Mouse (Mus musculus) forebrain, embryonic 13.5 days (tissue): ENCODE data around the gene 4931428L18Rik. TPM values are rescaled to one million over a fixed set of nuclear protein-coding genes. Genes with fewer than 3 reads are reported as not detected.

Source experiments
- ATAC-seq: fragments of 200-750 bp; cut with Nextera tagmentation; 2 replicates; pipeline ENCODE4 v1.8.0; 2017
- H3K27ac ChIP-seq: fragments of 300-500 bp; sonication (generic); 2 replicates; pipeline ENCODE4 v1.5.1; 2015; ENCODE audit warnings: inconsistent platforms, mild to moderate bottlenecking, moderate library complexity
- H3K27me3 ChIP-seq: fragments of 300-500 bp; sonication (generic); 2 replicates; pipeline ENCODE4 v1.6.1; 2015; ENCODE audit warnings: mild to moderate bottlenecking, inconsistent platforms
- H3K36me3 ChIP-seq: fragments of 300-500 bp; sonication (generic); 2 replicates; pipeline ENCODE4 v1.6.1; 2015; ENCODE audit warnings: mild to moderate bottlenecking, inconsistent platforms; ENCODE audit not compliant: poor library complexity, severe bottlenecking
- H3K4me1 ChIP-seq: fragments of 300-500 bp; sonication (generic); 2 replicates; pipeline ENCODE4 v1.6.1; 2015; ENCODE audit warnings: inconsistent platforms
- H3K4me2 ChIP-seq: fragments of 300-500 bp; sonication (generic); 2 replicates; pipeline ENCODE4 v1.6.1; 2015; ENCODE audit warnings: inconsistent platforms, mild to moderate bottlenecking, moderate library complexity
- H3K4me3 ChIP-seq: fragments of 300-500 bp; sonication (generic); 2 replicates; pipeline ENCODE4 v1.5.1; 2015; ENCODE audit warnings: mild to moderate bottlenecking, inconsistent platforms
- H3K9ac ChIP-seq: fragments of 300-500 bp; sonication (generic); 2 replicates; pipeline ENCODE4 v1.6.1; 2015; ENCODE audit warnings: mild to moderate bottlenecking, inconsistent platforms
- H3K9me3 ChIP-seq: fragments of 300-500 bp; sonication (generic); replicated peaks from 2 replicates; pipeline ENCODE4 v1.6.1; 2016; ENCODE audit warnings: inconsistent platforms
- WGBS: fragments of 180-500 bp; shearing (Covaris S2); methylation state at CpG from one replicate; pipeline ENCODE4 v1.1.7; 2015; 5-methylcytosine and 5-hydroxymethylcytosine counted together
- polyA plus RNA-seq: library from polyadenylated mRNA; unstranded; fragments of >200 nt; fragmentation: Nextera tagmentation; extraction: Ambion mirVana; gene quantifications from 2 replicates; pipeline ENCODE4 v1.2.1, GENCODE M21; 2015

The 4931428L18Rik gene
- polyA plus RNA-seq = not detected in 2 replicates

GRCm38 (mm10) chr1:31222564-31222963 is at the start of gene 4931428L18Rik, which contains the start of gene Pih1d3:
Gene 4931428L18Rik, minus strand, starts transcription at chr1:31222684.
Gene Pih1d3, plus strand, starts transcription at chr1:31222838.
- no peak within 1 kb of the TSS for H3K27ac ChIP-seq
- H3K9ac ChIP-seq = no peak within 1 kb of the TSS
- no peaks in the 10 kb centered on the region for H3K9me3 ChIP-seq
- H3K4me3 ChIP-seq = no peak within 1 kb of the TSS
- WGBS = 90% methylated on average over 7 of the region's 7 CpGs
- H3K4me2 ChIP-seq = no peak within 1 kb of the TSS
- H3K36me3 ChIP-seq = no peaks in the 10 kb centered on the region
- no peaks in the 10 kb centered on the region for H3K4me1 ChIP-seq
- no peak for ATAC-seq
- 0 out of 2 replicates have a peak, but pooled peaks cover 2% of the 10 kb centered on the region for H3K27me3 ChIP-seq

GRCm38 (mm10) chr1:31260218-31260923 is 37.9 kb upstream of the 4931428L18Rik start:
- Histone ChIP-seq H3K36me3 (no peaks in the 10 kb centered on the region), H3K9me3 (no peaks in the 10 kb centered on the region)
- WGBS = 74% methylated on average over 10 of the region's 10 CpGs

GRCm38 (mm10) chr1:31233319-31234036 is 11.0 kb upstream of the 4931428L18Rik start:
- ATAC-seq = peak; percentile 96
- Histone ChIP-seq H3K27me3 (peaks cover 58% of the 10 kb centered on the region), H3K27ac (no peak overlapping the region), H3K9me3 (no peaks in the 10 kb centered on the region), H3K4me3 (no peak overlapping the region), H3K4me1 (peaks cover 8% of the 10 kb centered on the region), H3K9ac (no peak overlapping the region), H3K4me2 (no peak overlapping the region), H3K36me3 (no peaks in the 10 kb centered on the region)

More at GRCm38 (mm10) chr1:31260218-31260923, 37.9 kb upstream of the 4931428L18Rik start:
- H3K27ac ChIP-seq = no peak overlapping the region
- H3K4me3 ChIP-seq = no peak overlapping the region
- H3K27me3 ChIP-seq = no peaks in the 10 kb centered on the region
- no peaks in the 10 kb centered on the region for H3K4me1 ChIP-seq
- no peak overlapping the region for H3K4me2 ChIP-seq
- H3K9ac ChIP-seq = no peak overlapping the region
- ATAC-seq = no peak

GRCm38 (mm10) chr1:31220599-31221250 is 1.8 kb downstream of the 4931428L18Rik start:
- Histone ChIP-seq H3K4me2 (no peak overlapping the region), H3K27me3 (no peaks in the 10 kb centered on the region), H3K9ac (no peak overlapping the region), H3K36me3 (no peaks in the 10 kb centered on the region), H3K9me3 (no peaks in the 10 kb centered on the region), H3K27ac (no peak overlapping the region), H3K4me1 (no peaks in the 10 kb centered on the region), H3K4me3 (no peak overlapping the region)
- WGBS = 96% methylated on average over 4 of the region's 4 CpGs
- ATAC-seq = no peak

GRCm38 (mm10) chr1:31214831-31215230 is 7.7 kb downstream of the 4931428L18Rik start:
- no peak for ATAC-seq

DNA sequence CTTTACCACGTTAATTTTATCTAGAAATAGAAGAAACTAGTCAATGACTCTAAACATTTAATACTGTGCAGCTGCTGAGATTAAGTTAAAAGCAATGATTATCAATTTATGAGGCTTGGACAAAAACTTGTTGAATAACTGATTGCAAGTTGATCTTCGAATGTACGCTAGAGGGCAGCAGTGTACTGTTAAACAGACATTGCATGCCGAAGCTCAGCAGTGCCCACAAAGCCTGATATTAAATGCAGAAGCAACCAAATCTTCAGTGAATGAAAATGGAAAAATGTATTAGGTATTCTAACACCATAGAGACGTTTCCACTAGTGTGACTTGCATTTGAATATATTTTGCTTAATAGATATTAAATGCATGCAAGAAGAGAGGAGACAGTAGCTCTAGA is 12.3 kb downstream of the 4931428L18Rik start:
- WGBS = under 1% methylated on average over 5 of the region's 5 CpGs
- no peaks in the 10 kb centered on the region for H3K9me3 ChIP-seq
- no peaks in the 10 kb centered on the region for H3K27me3 ChIP-seq
- no peaks in the 10 kb centered on the region for H3K4me1 ChIP-seq
- H3K4me3 ChIP-seq = no peak overlapping the region
- no peak overlapping the region for H3K27ac ChIP-seq
- H3K4me2 ChIP-seq = no peak overlapping the region
- ATAC-seq = peak; percentile 85
- H3K36me3 ChIP-seq = no peaks in the 10 kb centered on the region
- H3K9ac ChIP-seq = no peak overlapping the region

More at GRCm38 (mm10) chr1:31214831-31215230, 7.7 kb downstream of the 4931428L18Rik start:
- Histone ChIP-seq H3K4me2 (no peak overlapping the region), H3K27me3 (no peaks in the 10 kb centered on the region), H3K4me3 (no peak overlapping the region), H3K9ac (no peak overlapping the region), H3K27ac (no peak overlapping the region), H3K9me3 (no peaks in the 10 kb centered on the region), H3K4me1 (no peaks in the 10 kb centered on the region), H3K36me3 (no peaks in the 10 kb centered on the region)
- WGBS = 88% methylated on average over 1 of the region's 1 CpGs

GRCm38 (mm10) chr1:31205770-31206169 is 16.7 kb downstream of the 4931428L18Rik start:
- H3K36me3 ChIP-seq = no peaks in the 10 kb centered on the region
- H3K4me1 ChIP-seq = no peaks in the 10 kb centered on the region
- H3K9ac ChIP-seq = no peak overlapping the region
- H3K4me3 ChIP-seq = no peak overlapping the region
- no peak overlapping the region for H3K27ac ChIP-seq
- no peak overlapping the region for H3K4me2 ChIP-seq
- 68% methylated on average over 3 of the region's 3 CpGs for WGBS
- no peaks in the 10 kb centered on the region for H3K27me3 ChIP-seq
- no peaks in the 10 kb centered on the region for H3K9me3 ChIP-seq
- ATAC-seq = no peak

- Histone ChIP-seq H3K4me3 (no peak overlapping the region), H3K36me3 (no peaks in the 10 kb centered on the region), H3K27ac (no peak overlapping the region), H3K27me3 (no peaks in the 10 kb centered on the region), H3K9me3 (no peaks in the 10 kb centered on the region), H3K4me1 (no peaks in the 10 kb centered on the region), H3K9ac (no peak overlapping the region), H3K4me2 (no peak overlapping the region)
- 68% methylated on average over 7 of the region's 7 CpGs for WGBS
- no peak; the same call in 1 of the 2 replicates for ATAC-seq
Measured at GRCm38 (mm10) chr1:31205346-31205745, 17.1 kb downstream of the 4931428L18Rik start.

DNA sequence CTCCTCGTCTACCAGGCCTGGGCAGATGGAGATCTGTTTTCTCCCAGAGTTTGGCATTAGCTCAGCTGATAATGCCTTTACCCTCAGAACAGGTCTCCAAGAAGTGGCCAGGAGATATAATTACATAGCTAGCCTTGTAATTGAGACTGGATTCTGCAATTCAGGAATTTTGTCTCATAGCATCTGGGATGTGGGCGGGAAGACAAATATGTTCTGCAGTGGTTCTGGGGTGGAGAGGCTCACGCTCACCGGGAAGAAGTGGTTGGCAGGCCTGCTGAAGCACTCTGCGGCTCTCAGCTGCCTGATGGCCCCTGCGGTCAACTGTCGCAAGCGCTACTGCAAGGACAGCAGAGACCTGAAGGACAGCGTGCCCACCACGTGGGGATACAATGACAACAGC is 18.7 kb downstream of the 4931428L18Rik start:
- Histone ChIP-seq H3K27me3 (no peaks in the 10 kb centered on the region), H3K4me3 (no peak overlapping the region), H3K36me3 (no peaks in the 10 kb centered on the region), H3K4me1 (no peaks in the 10 kb centered on the region), H3K27ac (no peak overlapping the region), H3K4me2 (no peak overlapping the region), H3K9ac (no peak overlapping the region), H3K9me3 (no peaks in the 10 kb centered on the region)
- ATAC-seq = no peak
- WGBS = 93% methylated on average over 10 of the region's 10 CpGs

- no peak overlapping the region for H3K4me3 ChIP-seq
- 90% methylated on average over 3 of the region's 3 CpGs for WGBS
- H3K27me3 ChIP-seq = no peaks in the 10 kb centered on the region
- no peak for ATAC-seq
- no peak overlapping the region for H3K9ac ChIP-seq
- no peaks in the 10 kb centered on the region for H3K9me3 ChIP-seq
- H3K4me1 ChIP-seq = no peaks in the 10 kb centered on the region
- no peaks in the 10 kb centered on the region for H3K36me3 ChIP-seq
- no peak overlapping the region for H3K27ac ChIP-seq
- H3K4me2 ChIP-seq = no peak overlapping the region
Measured at GRCm38 (mm10) chr1:31196959-31197358, 25.5 kb downstream of the 4931428L18Rik start.

GRCm38 (mm10) chr1:31195633-31196032 is 26.9 kb downstream of the 4931428L18Rik start:
- no peaks in the 10 kb centered on the region for H3K9me3 ChIP-seq
- ATAC-seq = no peak
- no peaks in the 10 kb centered on the region for H3K4me1 ChIP-seq
- H3K4me3 ChIP-seq = no peak overlapping the region
- no peak overlapping the region for H3K9ac ChIP-seq
- H3K27me3 ChIP-seq = no peaks in the 10 kb centered on the region
- H3K36me3 ChIP-seq = no peaks in the 10 kb centered on the region
- H3K27ac ChIP-seq = no peak overlapping the region
- H3K4me2 ChIP-seq = no peak overlapping the region
- WGBS = 82% methylated on average over 1 of the region's 1 CpGs

DNA sequence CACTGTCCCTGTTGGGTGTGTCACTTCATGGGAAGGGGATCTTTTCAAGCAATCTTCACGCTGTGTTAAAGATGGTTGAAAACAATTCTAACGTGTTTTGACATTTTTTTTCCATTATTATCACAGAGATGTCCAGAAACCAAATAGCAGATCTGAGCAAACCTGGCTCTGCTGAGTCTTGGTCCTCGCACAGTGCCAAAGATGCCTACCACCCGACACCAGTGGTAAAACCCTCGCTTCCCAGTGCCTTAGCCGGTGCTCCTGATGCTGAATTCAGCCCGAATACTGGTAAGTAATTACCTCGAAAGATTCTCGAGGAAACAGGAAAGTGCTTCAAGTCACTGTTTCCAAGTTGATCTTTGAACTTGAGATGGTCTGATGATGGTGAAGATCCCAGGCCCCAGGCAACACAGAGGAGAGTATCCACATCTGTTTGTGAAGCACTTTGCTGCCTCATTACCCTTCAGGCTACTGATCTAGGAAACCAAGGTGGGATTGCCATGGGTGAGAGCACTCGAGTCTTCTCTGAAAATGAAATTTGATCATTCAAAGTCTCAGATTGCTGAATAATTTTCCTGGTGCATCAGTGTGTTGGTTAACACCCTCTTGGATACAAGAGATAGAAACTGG is 32.1 kb downstream of the 4931428L18Rik start:
- no peaks in the 10 kb centered on the region for H3K27me3 ChIP-seq
- no peak overlapping the region for H3K4me2 ChIP-seq
- ATAC-seq = no peak
- no peak overlapping the region for H3K4me3 ChIP-seq
- WGBS = 87% methylated on average over 10 of the region's 10 CpGs
- H3K9ac ChIP-seq = no peak overlapping the region
- H3K4me1 ChIP-seq = no peaks in the 10 kb centered on the region
- no peaks in the 10 kb centered on the region for H3K9me3 ChIP-seq
- no peak overlapping the region for H3K27ac ChIP-seq
- no peaks in the 10 kb centered on the region for H3K36me3 ChIP-seq
